Mouse (Mus musculus) neural tube, embryonic 14.5 days (tissue): ENCODE measurements around the gene Gm10134. TPM values are rescaled to one million over a fixed set of nuclear protein-coding genes. Genes with fewer than 3 reads are reported as not detected.

Experiments
- ATAC-seq: fragments of 200-750 bp; cut with Nextera tagmentation; 2 replicates; pipeline ENCODE4 v1.8.0; 2017; ENCODE audit warnings: low read depth, mild to moderate bottlenecking, moderate TSS enrichment, moderate library complexity
- H3K27ac ChIP-seq: fragments of 300-500 bp; sonication (generic); 2 replicates; pipeline ENCODE4 v1.5.1; 2014; ENCODE audit warnings: low read depth, mild to moderate bottlenecking, control low read depth, low read length, moderate library complexity, mixed read lengths
- H3K27me3 ChIP-seq: fragments of 300-500 bp; sonication (generic); 2 replicates; pipeline ENCODE4 v1.6.1; 2014; ENCODE audit warnings: low read length; ENCODE audit not compliant: control insufficient read depth, insufficient read depth
- H3K36me3 ChIP-seq: fragments of 300-500 bp; sonication (generic); 2 replicates; pipeline ENCODE4 v1.6.1; 2014; ENCODE audit warnings: low read length, mixed read lengths; ENCODE audit not compliant: control insufficient read depth, insufficient read depth
- H3K4me1 ChIP-seq: fragments of 300-500 bp; sonication (generic); 2 replicates; pipeline ENCODE4 v1.6.1; 2014; ENCODE audit warnings: low read length; ENCODE audit not compliant: control insufficient read depth, insufficient read depth
- H3K4me2 ChIP-seq: fragments of 300-500 bp; sonication (generic); 2 replicates; pipeline ENCODE4 v1.6.1; 2014; ENCODE audit warnings: mild to moderate bottlenecking, low read depth, low read length, control low read depth
- H3K4me3 ChIP-seq: fragments of 300-500 bp; sonication (generic); 2 replicates; pipeline ENCODE4 v1.5.1; 2014; ENCODE audit warnings: low read depth, low read length, control low read depth, mixed read lengths
- H3K9ac ChIP-seq: fragments of 300-500 bp; sonication (generic); replicated peaks from 2 replicates; pipeline ENCODE4 v1.6.1; 2014; ENCODE audit warnings: low read depth, mild to moderate bottlenecking, control low read depth, low read length, mixed read lengths
- H3K9me3 ChIP-seq: fragments of 300-500 bp; sonication (generic); 2 replicates; pipeline ENCODE4 v1.6.1; 2016; ENCODE audit warnings: low read length; ENCODE audit not compliant: control insufficient read depth
- WGBS: fragments of 180-500 bp; shearing (Covaris S2); extraction: QIAGEN DNeasy Blood & Tissue Kit; methylation state at CpG from one replicate; pipeline ENCODE4 v1.1.7; 2014; 5-methylcytosine and 5-hydroxymethylcytosine counted together
- polyA plus RNA-seq: library from polyadenylated mRNA; unstranded; fragments of >200 nt; fragmentation: Nextera tagmentation; extraction: Ambion mirVana; gene quantifications from 2 replicates; pipeline ENCODE4 v1.2.1, GENCODE M21; 2014

The Gm10134 gene
- polyA plus RNA-seq, 1 experiment from 2014 or later, result not detected

GRCm38 (mm10) chr2:28534436-28535262 is 28.8 kb downstream of the Gm10134 start:
- H3K4me3 ChIP-seq, result peak overlapping the region; percentile 47; the same call in 1 of the 2 replicates
- peak overlapping the region; percentile 65 for H3K4me2 ChIP-seq
- no peaks in the 10 kb centered on the region for H3K36me3 ChIP-seq
- no peaks in the 10 kb centered on the region for H3K27me3 ChIP-seq
- H3K9me3 ChIP-seq, result no peaks in the 10 kb centered on the region
- H3K27ac ChIP-seq, result peak overlapping the region; percentile 80
- 17% methylated on average over 11 of the region's 11 CpGs for WGBS
- H3K9ac ChIP-seq, result peak overlapping the region; percentile 47
- H3K4me1 ChIP-seq, result peaks cover 83% of the 10 kb centered on the region
- peak; percentile 26; the same call in 1 of the 2 replicates for ATAC-seq

GRCm38 (mm10) chr2:28535263-28535540 is 29.3 kb downstream of the Gm10134 start:
- no peaks in the 10 kb centered on the region for H3K36me3 ChIP-seq
- no peaks in the 10 kb centered on the region for H3K9me3 ChIP-seq
- H3K27me3 ChIP-seq, result no peaks in the 10 kb centered on the region
- peak overlapping the region; percentile 65 for H3K4me2 ChIP-seq
- peak overlapping the region; percentile 47; the same call in 1 of the 2 replicates for H3K9ac ChIP-seq
- H3K4me3 ChIP-seq, result no peak overlapping the region
- H3K4me1 ChIP-seq, result peaks cover 83% of the 10 kb centered on the region
- ATAC-seq, result no peak
- peak overlapping the region; percentile 80 for H3K27ac ChIP-seq
- 21% methylated on average over 4 of the region's 4 CpGs for WGBS

GRCm38 (mm10) chr2:28535650-28536049 is 29.8 kb downstream of the Gm10134 start:
- Histone ChIP-seq H3K36me3 (no peaks in the 10 kb centered on the region), H3K9ac (no peak overlapping the region), H3K27me3 (no peaks in the 10 kb centered on the region), H3K9me3 (no peaks in the 10 kb centered on the region), H3K4me1 (peaks cover 81% of the 10 kb centered on the region), H3K4me2 (peak overlapping the region; percentile 65), H3K27ac (peak overlapping the region; percentile 80), H3K4me3 (no peak overlapping the region)
- 23% methylated on average over 7 of the region's 7 CpGs for WGBS
- ATAC-seq, result no peak

DNA sequence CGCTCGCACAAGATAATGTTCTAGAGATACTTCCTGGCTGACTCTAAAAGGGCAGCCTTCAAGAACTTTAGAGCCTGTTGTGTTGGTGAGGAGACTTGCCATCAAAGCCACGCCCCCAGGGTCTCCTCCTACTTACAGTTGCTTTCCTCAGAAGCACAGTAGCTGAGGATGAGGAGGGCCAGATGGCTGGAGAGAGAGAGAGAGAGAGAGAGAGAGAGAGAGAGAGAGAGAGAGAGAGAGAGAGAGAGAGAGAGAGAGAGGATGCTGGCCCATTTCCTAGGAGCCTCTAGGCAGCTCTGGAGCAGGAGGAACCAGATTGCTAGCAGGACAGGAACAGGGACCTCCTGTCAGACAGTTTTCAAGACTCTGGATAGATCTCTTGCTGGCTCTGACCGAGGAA is 30.3 kb downstream of the Gm10134 start:
- H3K9ac ChIP-seq, result no peak overlapping the region
- H3K27me3 ChIP-seq, result no peaks in the 10 kb centered on the region
- no peaks in the 10 kb centered on the region for H3K9me3 ChIP-seq
- no peak overlapping the region for H3K4me2 ChIP-seq
- no peak overlapping the region for H3K4me3 ChIP-seq
- H3K4me1 ChIP-seq, result peaks cover 76% of the 10 kb centered on the region
- H3K36me3 ChIP-seq, result no peaks in the 10 kb centered on the region
- 71% methylated on average over 4 of the region's 4 CpGs for WGBS
- no peak for ATAC-seq
- H3K27ac ChIP-seq, result no peak overlapping the region; the same call in 1 of the 2 replicates

- Histone ChIP-seq H3K9me3 (no peaks in the 10 kb centered on the region), H3K4me2 (no peak overlapping the region), H3K27me3 (no peaks in the 10 kb centered on the region), H3K4me3 (no peak overlapping the region), H3K36me3 (peaks cover 1% of the 10 kb centered on the region), H3K27ac (no peak overlapping the region), H3K9ac (no peak overlapping the region), H3K4me1 (peaks cover 74% of the 10 kb centered on the region)
- no peak for ATAC-seq
- WGBS, result 66% methylated on average over 11 of the region's 11 CpGs
Observed at GRCm38 (mm10) chr2:28536766-28537633, 31.1 kb downstream of the Gm10134 start.

- WGBS, result 28% methylated on average over 4 of the region's 4 CpGs
- H3K4me3 ChIP-seq, result no peak overlapping the region
- peaks cover 7% of the 10 kb centered on the region for H3K36me3 ChIP-seq
- H3K9me3 ChIP-seq, result no peaks in the 10 kb centered on the region
- H3K27ac ChIP-seq, result no peak overlapping the region
- H3K27me3 ChIP-seq, result no peaks in the 10 kb centered on the region
- H3K9ac ChIP-seq, result no peak overlapping the region
- ATAC-seq, result no peak
- no peak overlapping the region for H3K4me2 ChIP-seq
- H3K4me1 ChIP-seq, result peaks cover 71% of the 10 kb centered on the region
Observed at GRCm38 (mm10) chr2:28537634-28537920, 31.7 kb downstream of the Gm10134 start.

GRCm38 (mm10) chr2:28537995-28538816 is 32.3 kb downstream of the Gm10134 start:
- no peak for ATAC-seq
- WGBS, result 67% methylated on average over 8 of the region's 8 CpGs
- no peak overlapping the region for H3K4me2 ChIP-seq
- H3K9ac ChIP-seq, result no peak overlapping the region
- no peak overlapping the region for H3K4me3 ChIP-seq
- H3K4me1 ChIP-seq, result peaks cover 64% of the 10 kb centered on the region
- H3K9me3 ChIP-seq, result no peaks in the 10 kb centered on the region
- H3K36me3 ChIP-seq, result peaks cover 13% of the 10 kb centered on the region
- H3K27me3 ChIP-seq, result no peaks in the 10 kb centered on the region
- H3K27ac ChIP-seq, result peak overlapping the region; percentile 53; the same call in 1 of the 2 replicates

DNA sequence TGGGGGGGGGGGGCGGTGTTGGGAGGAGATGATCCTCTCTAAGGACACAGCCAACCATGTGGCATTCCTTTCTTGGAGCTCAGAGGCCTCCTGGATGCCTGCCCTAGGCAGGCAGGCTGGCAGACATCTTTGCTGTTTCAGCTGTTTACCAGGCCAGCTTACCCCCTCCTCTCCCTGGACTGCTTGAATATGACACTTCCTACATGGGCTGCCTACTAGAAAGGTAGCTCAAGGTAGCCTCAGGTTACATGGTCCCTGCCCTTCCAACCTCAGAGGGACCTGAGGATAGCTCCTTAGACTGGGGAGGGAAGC is 32.9 kb downstream of the Gm10134 start:
- Histone ChIP-seq H3K27me3 (no peaks in the 10 kb centered on the region), H3K27ac (peak overlapping the region; percentile 53; the same call in 1 of the 2 replicates), H3K4me1 (peaks cover 60% of the 10 kb centered on the region), H3K4me3 (no peak overlapping the region), H3K4me2 (no peak overlapping the region), H3K9ac (no peak overlapping the region), H3K36me3 (peaks cover 17% of the 10 kb centered on the region), H3K9me3 (no peaks in the 10 kb centered on the region)
- ATAC-seq, result no peak
- WGBS, result 43% methylated on average over 1 of the region's 1 CpGs
